Mouse (Mus musculus) limb, embryonic 13.5 days (tissue): ENCODE measurements around the gene Gaa. TPM values are rescaled to one million over a fixed set of nuclear protein-coding genes. Genes with fewer than 3 reads are reported as not detected.

Experiments used
- ATAC-seq: fragments of 200-750 bp; cut with Nextera tagmentation; 2 replicates; pipeline ENCODE4 v1.8.0; 2017; ENCODE audit warnings: low read depth, moderate number of reproducible peaks, moderate TSS enrichment; ENCODE audit not compliant: low FRiP score
- H3K27ac ChIP-seq: fragments of 300-500 bp; sonication (generic); 2 replicates; pipeline ENCODE4 v1.5.1; 2015; ENCODE audit warnings: inconsistent platforms, mild to moderate bottlenecking, moderate library complexity
- H3K27me3 ChIP-seq: fragments of 300-500 bp; sonication (generic); 2 replicates; pipeline ENCODE4 v1.6.1; 2015; ENCODE audit warnings: mild to moderate bottlenecking, inconsistent platforms
- H3K36me3 ChIP-seq: fragments of 300-500 bp; sonication (generic); 2 replicates; pipeline ENCODE4 v1.6.1; 2015; ENCODE audit warnings: inconsistent platforms, mild to moderate bottlenecking, moderate library complexity
- H3K4me1 ChIP-seq: fragments of 300-500 bp; sonication (generic); 2 replicates; pipeline ENCODE4 v1.6.1; 2015; ENCODE audit warnings: inconsistent platforms
- H3K4me2 ChIP-seq: fragments of 300-500 bp; sonication (generic); replicated peaks from 2 replicates; pipeline ENCODE4 v1.6.1; 2015; ENCODE audit warnings: inconsistent platforms, mild to moderate bottlenecking, moderate library complexity
- H3K4me3 ChIP-seq: fragments of 300-500 bp; sonication (generic); 2 replicates; pipeline ENCODE4 v1.5.1; 2015; ENCODE audit warnings: moderate library complexity, mild to moderate bottlenecking, inconsistent platforms
- H3K9ac ChIP-seq: fragments of 300-500 bp; sonication (generic); 2 replicates; pipeline ENCODE4 v1.6.1; 2015; ENCODE audit warnings: mild to moderate bottlenecking, inconsistent platforms
- H3K9me3 ChIP-seq: fragments of 300-500 bp; sonication (generic); 2 replicates; pipeline ENCODE4 v1.6.1; 2016; ENCODE audit warnings: inconsistent platforms
- WGBS: fragments of 180-500 bp; shearing (Covaris S2); methylation state at CpG from one replicate; pipeline ENCODE4 v1.1.7; 2015; 5-methylcytosine and 5-hydroxymethylcytosine counted together
- polyA plus RNA-seq: library from polyadenylated mRNA; unstranded; fragments of >200 nt; fragmentation: Nextera tagmentation; extraction: Ambion mirVana; gene quantifications from 2 replicates; pipeline ENCODE4 v1.2.1, GENCODE M21; 2015

Gaa gene
- polyA plus RNA-seq, 1 experiment from 2014 or later: 69.9 TPM

DNA sequence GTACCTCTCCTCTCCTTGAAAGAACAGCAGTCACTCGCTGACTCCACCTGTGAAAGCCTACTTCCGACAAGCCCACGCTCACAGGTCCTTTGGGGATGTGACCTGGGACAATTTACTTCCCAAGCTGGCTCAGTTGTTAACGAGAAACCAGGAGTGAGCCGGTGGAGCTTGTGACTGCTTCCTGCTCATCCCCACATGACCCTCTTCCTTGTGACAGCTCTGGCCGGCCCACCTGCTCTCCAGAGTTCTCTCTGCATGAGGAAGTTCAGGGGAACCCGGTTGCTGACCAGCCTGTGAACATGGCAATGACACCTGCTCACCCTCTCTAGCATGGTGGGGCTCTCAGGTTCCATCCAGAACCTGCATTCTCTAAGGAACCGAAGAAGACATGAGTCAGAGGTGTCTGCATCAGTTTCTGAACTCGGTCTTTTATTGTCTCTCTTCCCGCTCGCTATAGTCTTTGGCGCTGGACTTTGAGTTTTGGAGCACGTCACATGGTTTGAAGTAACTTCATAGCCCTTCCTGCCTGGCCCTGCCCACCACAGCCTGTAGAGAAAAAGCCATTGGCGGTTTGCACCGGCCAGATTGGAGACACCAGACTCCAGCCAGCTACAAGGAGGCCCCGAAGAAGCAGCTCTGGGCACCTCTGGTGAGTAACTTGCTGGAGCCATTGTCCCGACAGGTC lies 46.7 kb downstream of the Gaa start:
- H3K4me3 ChIP-seq: no peak overlapping the region
- ATAC-seq: no peak
- H3K9me3 ChIP-seq: no peaks in the 10 kb centered on the region
- H3K4me1 ChIP-seq: no peaks in the 10 kb centered on the region
- no peaks in the 10 kb centered on the region for H3K36me3 ChIP-seq
- 73% methylated on average over 17 of the region's 17 CpGs for WGBS
- H3K4me2 ChIP-seq: no peak overlapping the region
- H3K27ac ChIP-seq: no peak overlapping the region
- H3K9ac ChIP-seq: no peak overlapping the region
- peaks cover 15% of the 10 kb centered on the region for H3K27me3 ChIP-seq

DNA sequence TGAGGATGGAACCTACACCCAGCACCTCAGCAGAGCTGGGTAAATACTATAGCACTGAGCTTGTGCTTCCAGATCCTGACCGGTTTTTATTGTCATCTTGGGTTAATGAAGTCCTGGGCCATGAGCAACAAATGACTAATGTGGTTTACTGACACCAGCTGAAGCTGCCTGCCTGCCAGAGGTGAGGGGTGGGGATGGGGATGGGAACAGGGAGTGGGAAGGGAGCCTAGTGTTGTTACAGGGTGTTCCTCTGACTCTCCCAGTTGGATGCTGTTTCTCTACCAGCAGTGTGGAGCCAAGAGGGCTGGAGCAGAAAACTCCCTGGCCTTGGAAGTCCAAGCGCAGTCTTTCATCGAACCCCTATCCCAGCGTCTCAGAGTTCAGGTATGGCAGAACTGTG lies 49.0 kb downstream of the Gaa start:
- 82% methylated on average over 4 of the region's 4 CpGs for WGBS
- Histone ChIP-seq H3K9ac (no peak overlapping the region; the same call in 1 of the 2 replicates), H3K4me1 (no peaks in the 10 kb centered on the region), H3K27ac (no peak overlapping the region), H3K4me3 (no peak overlapping the region), H3K9me3 (no peaks in the 10 kb centered on the region), H3K27me3 (no peaks in the 10 kb centered on the region), H3K4me2 (no peak overlapping the region), H3K36me3 (no peaks in the 10 kb centered on the region)
- no peak for ATAC-seq

DNA sequence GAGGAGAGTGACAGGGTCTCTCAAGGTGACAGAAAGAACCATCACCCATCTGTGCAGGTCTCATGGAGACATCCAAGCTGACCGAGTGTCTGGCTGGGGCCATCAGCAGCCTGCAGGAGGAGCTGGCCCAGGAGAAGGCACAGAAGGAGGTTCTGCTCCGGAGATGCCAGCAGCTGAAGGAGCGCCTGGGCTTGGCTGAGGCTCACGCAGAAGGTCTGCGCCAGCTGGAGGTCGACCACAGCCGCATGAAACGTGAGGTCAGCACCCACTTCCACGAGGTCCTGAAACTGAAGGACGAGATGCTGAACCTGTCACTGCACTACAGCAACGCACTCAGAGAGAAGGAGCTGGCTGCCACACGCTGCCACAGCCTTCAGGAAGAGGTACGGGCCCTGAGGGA lies 54.8 kb downstream of the Gaa start:
- Histone ChIP-seq H3K9me3 (no peaks in the 10 kb centered on the region; the same call in 1 of the 2 replicates), H3K27me3 (peaks cover 9% of the 10 kb centered on the region; the same call in 1 of the 2 replicates), H3K9ac (0 out of 2 replicates have a peak overlapping the region, but pooled peaks have one; percentile 31), H3K4me1 (no peaks in the 10 kb centered on the region), H3K27ac (no peak overlapping the region), H3K4me2 (no peak overlapping the region), H3K36me3 (no peaks in the 10 kb centered on the region), H3K4me3 (no peak overlapping the region)
- no peak for ATAC-seq
- 80% methylated on average over 13 of the region's 13 CpGs for WGBS

DNA sequence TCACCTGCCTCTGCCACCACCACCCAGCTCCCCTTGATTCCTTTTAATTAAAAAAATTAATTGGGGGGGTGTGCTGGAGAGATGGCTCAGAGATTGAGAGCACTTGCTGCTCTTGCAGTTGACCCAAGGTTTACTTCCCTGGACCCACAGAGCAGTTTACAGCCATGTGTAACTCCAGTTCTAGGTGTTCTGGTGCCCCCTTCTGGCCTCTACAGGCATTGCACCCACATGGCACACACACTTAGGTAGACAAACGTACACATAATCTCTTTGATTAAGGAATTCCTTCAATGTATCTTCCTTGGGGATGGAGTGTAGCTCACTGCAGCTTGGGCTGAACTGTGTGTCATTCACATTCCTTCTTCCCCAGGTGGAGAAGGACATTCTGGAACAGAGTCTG lies 57.4 kb downstream of the Gaa start:
- Histone ChIP-seq H3K9ac (no peak overlapping the region), H3K9me3 (no peaks in the 10 kb centered on the region; the same call in 1 of the 2 replicates), H3K4me1 (no peaks in the 10 kb centered on the region), H3K4me2 (no peak overlapping the region), H3K27ac (no peak overlapping the region), H3K36me3 (no peaks in the 10 kb centered on the region), H3K4me3 (no peak overlapping the region), H3K27me3 (peaks cover 9% of the 10 kb centered on the region; the same call in 1 of the 2 replicates)
- ATAC-seq: no peak
- 68% methylated on average over 1 of the region's 1 CpGs for WGBS

DNA sequence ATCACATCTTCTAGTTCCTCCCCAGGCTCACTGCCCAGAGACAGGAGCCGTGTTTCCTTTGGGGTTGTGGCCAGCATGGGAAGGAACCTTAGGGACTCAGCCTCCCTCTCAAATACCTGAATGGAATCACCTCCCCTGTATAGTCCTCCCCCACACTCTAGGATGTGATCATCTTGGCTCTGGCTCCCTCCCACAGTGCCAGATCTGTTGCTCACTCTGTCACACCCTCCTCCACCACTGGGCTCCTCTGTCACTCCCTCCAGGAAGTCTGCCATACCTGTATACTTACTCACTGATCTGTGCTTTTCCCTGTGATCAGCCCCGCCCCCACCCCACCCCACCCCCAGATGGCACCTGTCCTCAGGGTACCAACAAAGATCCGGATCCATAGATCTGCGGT lies 62.9 kb downstream of the Gaa start:
- H3K4me3 ChIP-seq: no peak overlapping the region
- H3K27me3 ChIP-seq: peaks cover 12% of the 10 kb centered on the region; the same call in 1 of the 2 replicates
- H3K9ac ChIP-seq: no peak overlapping the region
- ATAC-seq: no peak
- H3K4me1 ChIP-seq: no peaks in the 10 kb centered on the region
- H3K9me3 ChIP-seq: no peaks in the 10 kb centered on the region
- no peak overlapping the region for H3K27ac ChIP-seq
- H3K36me3 ChIP-seq: no peaks in the 10 kb centered on the region
- WGBS: 77% methylated on average over 4 of the region's 4 CpGs
- H3K4me2 ChIP-seq: no peak overlapping the region

DNA sequence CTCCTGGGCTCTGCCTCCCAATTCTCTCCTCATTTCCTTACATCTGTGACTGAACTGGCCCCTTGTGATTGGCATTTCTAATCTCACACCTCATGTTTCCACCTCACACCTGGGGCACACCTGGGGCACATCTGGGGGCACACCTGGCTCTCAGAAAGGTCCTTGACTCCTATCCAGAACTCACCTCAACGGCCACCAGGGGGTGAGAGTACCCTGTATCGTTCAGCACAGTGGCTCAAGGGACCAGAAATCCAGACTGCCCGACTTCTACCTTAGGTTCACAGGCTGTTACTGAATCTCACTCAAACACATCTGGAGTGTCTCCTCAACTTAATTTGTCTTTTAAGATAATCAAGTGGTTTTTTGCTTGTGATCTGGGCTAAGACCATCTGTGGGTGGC lies 64.3 kb downstream of the Gaa start:
- no peaks in the 10 kb centered on the region for H3K4me1 ChIP-seq
- peaks cover 12% of the 10 kb centered on the region; the same call in 1 of the 2 replicates for H3K27me3 ChIP-seq
- H3K4me3 ChIP-seq: no peak overlapping the region
- no peak overlapping the region for H3K9ac ChIP-seq
- ATAC-seq: no peak
- no peaks in the 10 kb centered on the region for H3K9me3 ChIP-seq
- H3K4me2 ChIP-seq: no peak overlapping the region
- 36% methylated on average over 3 of the region's 3 CpGs for WGBS
- H3K36me3 ChIP-seq: no peaks in the 10 kb centered on the region
- H3K27ac ChIP-seq: no peak overlapping the region

Other genes starting within 250 kb of the Gaa start
- gene Cbx2, start 244.9 kb upstream of the Gaa start, polyA plus RNA-seq: 62.8 and 66.7 TPM in 2 replicates
- gene Cbx8, start 226.9 kb upstream of the Gaa start, polyA plus RNA-seq: 9.4 and 10.6 TPM in 2 replicates
- gene Cbx4, start 181.7 kb upstream of the Gaa start, polyA plus RNA-seq: 10.7 and 11.3 TPM in 2 replicates
- 25.1 and 27.2 TPM in 2 replicates for gene Tbc1d16, start 39.4 kb upstream of the Gaa start, polyA plus RNA-seq
- 4.8 and 6.8 TPM in 2 replicates for gene Ccdc40, start 39.3 kb upstream of the Gaa start, polyA plus RNA-seq
- 386 and 387 TPM in 2 replicates for gene Eif4a3, start 32.2 kb downstream of the Gaa start, polyA plus RNA-seq
- gene Card14, start 39.9 kb downstream of the Gaa start, polyA plus RNA-seq: 0.42 and 0.88 TPM in 2 replicates
- 7.4 and 8.8 TPM in 2 replicates for gene Sgsh, start 87.6 kb downstream of the Gaa start, polyA plus RNA-seq
- gene Slc26a11, start 87.7 kb downstream of the Gaa start, polyA plus RNA-seq: 11.8 and 12.4 TPM in 2 replicates
- 3.2 and 3.5 TPM in 2 replicates for gene Rnf213, start 125.2 kb downstream of the Gaa start, polyA plus RNA-seq
- gene Endov, start 223.5 kb downstream of the Gaa start, polyA plus RNA-seq: 17.1 and 18.1 TPM in 2 replicates